Mouse (Mus musculus): Measurements from ENCODE around the gene Zdhhc14. TPM values are rescaled to one million over a fixed set of nuclear protein-coding genes. Genes with fewer than 3 reads are reported as not detected.
A peak's percentile ranks its signal among the peaks of the same experiment; 100 is the strongest.

The Zdhhc14 gene
- polyA plus RNA-seq (2017; shearing (Covaris generic)): under 1 TPM; 0.15 to 0.17 TPM

GRCm38 (mm10) chr17:5491801-5492745 is at the start of gene Zdhhc14:
Zdhhc14 (plus strand) TSS chr17:5492557.
- ATAC-seq: peak; percentile 74

- ATAC-seq: no peak
Measured at GRCm38 (mm10) chr17:5443260-5443659, 49.1 kb upstream of the Zdhhc14 start.

GRCm38 (mm10) chr17:5443751-5444150 is 48.6 kb upstream of the Zdhhc14 start:
- no peak for ATAC-seq

DNA sequence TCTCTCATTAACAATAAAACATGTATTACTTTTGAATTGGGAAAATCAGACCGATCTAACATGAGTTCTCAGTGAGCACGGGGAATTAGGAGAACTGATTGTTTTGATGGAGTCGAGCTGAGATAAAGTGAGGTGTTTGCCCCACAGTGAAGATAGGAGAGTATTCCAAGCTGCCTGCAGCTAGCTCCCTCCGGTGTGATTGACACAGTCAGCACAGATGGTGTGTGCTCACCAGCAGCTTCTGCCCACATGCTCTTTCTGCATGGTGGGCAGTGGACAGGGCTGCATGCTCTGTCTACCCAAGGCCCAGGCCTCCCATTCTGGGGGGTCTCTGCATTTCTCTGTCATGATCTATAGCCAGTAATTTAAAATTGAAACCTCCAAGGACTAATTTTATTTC is 38.7 kb upstream of the Zdhhc14 start:
- no peak for ATAC-seq

DNA sequence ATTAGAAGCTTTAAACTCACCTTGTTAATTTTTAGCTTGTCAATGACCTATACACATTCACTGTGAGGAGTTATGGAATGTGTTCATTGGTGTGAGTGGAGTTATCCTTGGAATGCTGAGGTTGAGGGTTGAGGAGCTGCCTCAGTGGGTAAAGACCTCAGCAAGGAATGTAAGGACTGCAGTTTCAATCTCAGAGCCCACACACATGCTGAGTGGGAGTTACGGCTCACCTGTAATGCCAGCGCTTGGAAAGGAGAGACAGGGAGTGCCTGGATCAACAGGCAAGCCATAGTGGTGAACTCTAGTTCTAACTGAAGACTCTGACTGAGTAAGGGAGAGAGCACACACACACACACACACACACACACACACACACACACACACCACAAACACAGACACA is 28.4 kb upstream of the Zdhhc14 start:
- no peak for ATAC-seq

DNA sequence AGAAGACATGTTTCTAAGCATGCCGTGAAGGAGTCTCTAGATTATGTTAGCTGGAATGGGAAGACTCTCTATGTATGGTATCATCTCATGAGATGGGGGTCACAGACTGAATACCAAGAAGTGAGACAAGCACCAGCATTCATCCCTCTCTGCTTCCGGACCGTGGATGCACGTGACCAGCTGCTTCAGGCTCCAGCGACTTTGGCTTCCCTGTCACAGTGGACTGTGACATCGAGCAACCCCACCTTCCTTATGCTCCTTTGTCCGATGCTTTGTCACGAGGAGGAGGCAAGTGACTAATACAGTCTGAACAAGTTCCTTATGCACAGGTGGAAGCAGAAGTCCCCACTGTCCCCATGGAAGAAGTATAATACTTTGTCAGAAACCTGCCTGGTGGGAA is 25.6 kb upstream of the Zdhhc14 start:
- ATAC-seq: no peak

DNA sequence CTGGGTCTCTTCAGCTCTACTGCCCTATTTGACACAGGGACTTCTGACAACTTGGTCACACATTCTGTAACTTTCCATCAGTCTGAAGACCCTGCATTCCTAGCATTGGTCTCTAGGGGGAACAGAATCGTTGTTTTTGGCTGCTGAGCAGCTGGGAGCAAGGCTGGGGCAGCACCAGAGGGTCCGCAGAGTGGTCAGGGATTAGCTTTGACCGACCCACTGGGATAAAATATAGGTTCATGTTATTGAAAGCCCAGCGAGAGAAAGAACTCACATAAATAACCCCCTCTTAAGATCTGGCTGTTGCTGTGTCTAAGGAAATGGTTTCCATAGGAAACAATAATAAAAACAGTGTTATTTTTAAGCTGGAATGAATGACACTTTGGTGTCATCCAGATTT is 25.2 kb upstream of the Zdhhc14 start:
- ATAC-seq: no peak

- ATAC-seq: no peak
Measured at GRCm38 (mm10) chr17:5472268-5472667, 20.1 kb upstream of the Zdhhc14 start.

GRCm38 (mm10) chr17:5475960-5476725 is 16.2 kb upstream of the Zdhhc14 start:
- ATAC-seq: no peak

DNA sequence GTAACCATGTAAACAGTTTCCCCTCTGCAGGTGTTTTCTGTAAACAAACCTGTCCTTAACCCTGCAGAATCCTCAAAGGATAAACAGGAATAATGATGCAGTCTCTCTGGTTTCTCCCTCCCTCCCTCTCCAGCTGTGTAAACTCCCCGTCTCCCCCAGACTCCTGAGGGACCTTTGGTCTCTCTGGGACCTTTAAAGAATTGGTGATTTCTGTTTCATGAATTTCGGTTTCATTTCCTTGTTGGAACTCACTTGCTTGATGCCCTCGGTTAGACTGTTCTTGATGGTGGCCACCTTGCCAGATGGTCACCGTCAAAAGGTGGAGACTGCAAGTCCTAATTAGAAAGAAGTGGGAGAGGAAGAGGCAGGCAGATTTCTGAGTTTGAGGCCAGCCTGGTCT is 8.9 kb upstream of the Zdhhc14 start:
- no peak for ATAC-seq

GRCm38 (mm10) chr17:5484663-5485062 is 7.7 kb upstream of the Zdhhc14 start:
- ATAC-seq: no peak

DNA sequence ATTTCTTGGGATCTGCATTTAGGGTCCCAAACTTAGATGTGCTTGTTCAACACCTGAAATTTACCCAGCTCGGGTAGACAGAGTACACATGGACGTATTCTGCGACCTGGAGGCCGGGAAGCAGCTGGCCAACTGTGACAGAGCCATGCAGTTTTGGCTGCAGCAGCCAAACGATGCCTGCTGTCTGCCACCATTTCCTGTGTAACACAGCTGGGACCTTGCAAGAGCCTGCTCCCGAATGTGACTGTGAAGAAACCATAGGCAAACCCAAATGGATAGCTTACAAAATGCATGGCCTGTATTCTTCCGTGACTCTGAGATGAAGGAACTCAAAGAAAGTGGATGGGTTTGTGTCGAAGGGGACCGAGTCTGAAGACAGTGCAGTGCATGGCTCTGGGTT is 4.2 kb upstream of the Zdhhc14 start:
- ATAC-seq: no peak

DNA sequence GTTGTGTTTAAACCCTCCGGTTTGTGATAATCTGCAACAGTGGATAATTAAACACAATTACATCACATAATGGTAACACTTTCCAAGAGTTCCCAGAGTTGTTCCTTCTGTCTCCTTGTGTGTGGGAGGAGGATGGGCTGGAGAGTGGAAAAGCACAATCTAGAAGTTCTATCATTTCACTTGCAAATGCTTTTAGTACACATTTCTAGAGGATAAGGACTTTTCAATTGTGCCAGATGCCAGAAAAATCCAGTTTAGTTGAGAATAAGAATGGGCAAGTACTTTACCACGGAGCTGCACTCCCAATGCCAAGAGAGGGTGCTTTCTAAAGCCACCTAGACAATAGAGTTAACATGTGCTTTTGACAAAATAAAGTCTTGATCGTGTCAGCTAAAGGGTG is 2.0 kb upstream of the Zdhhc14 start:
- no peak for ATAC-seq

- ATAC-seq: peak; percentile 85
Measured at GRCm38 (mm10) chr17:5491031-5491800, 1.1 kb upstream of the Zdhhc14 start.

GRCm38 (mm10) chr17:5492746-5493160 is 396 bp downstream of the Zdhhc14 start:
- peak; percentile 5 for ATAC-seq

DNA sequence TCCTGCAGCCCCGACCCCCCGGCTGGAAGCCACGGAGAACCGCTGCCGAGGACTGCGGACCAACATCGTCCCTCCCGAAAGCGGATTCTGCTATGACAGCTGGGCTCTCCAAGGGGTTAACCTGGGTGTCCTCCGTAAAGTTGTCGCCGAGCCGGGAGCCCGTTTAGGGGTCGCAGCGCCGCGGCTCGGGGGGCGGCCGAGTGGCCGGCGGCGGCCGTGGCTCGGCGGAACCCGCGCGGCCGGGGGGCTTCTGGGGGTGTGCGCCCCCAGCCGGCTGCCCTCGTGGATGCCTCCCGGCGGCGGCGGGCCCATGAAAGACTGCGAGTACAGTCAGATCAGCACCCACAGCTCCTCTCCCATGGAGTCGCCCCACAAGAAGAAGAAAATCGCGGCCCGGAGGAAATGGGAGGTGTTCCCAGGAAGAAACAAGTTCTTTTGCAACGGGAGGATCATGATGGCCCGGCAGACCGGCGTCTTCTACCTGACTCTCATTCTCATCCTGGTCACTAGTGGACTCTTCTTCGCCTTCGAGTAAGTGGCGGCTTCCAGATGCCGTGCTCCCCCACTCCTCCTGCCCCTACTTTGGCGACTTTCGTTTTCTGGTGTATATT is 909 bp downstream of the Zdhhc14 start:
- ATAC-seq: no peak

GRCm38 (mm10) chr17:5493809-5494208 is 1.5 kb downstream of the Zdhhc14 start:
- ATAC-seq: no peak

DNA sequence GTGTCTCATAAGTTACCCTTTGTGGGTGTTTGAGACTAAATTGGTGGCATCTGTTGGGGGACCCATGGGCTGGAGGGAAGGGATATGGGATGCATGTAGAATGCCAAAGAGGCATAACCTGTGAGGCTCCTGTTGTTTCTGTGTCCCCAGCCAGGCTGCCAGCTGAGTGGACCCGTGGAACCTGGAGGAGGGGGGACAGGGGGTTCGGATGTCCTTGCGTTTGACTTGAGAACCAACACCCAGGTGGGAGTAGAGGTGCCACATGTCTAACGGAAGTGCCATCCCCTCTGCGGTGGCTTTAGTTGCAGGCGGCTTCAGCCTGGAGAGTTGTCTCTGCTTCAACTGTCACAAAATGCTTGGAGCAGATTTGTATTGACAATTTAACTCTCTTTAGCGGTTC is 2.5 kb downstream of the Zdhhc14 start:
- ATAC-seq: no peak

GRCm38 (mm10) chr17:5497695-5498094 is 5.3 kb downstream of the Zdhhc14 start:
- no peak for ATAC-seq

DNA sequence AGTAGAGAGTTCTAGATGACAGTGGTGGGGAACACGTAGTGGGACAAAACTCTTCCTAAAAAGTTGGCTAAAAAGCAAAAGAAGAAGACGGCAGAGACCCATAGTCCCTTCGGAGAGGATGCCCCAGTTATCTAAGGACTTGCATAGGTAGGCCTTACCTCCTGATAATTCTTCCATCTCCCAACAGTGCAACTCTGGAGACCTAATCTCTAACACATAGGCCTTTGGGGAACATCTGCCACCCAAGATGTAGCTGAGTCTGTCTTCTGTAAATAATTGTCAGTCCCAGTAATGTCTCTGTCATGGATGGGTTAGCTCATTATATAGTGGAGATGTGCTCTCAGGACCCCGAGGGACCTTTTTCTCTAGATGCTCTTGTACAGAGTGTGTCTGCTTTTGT is 6.6 kb downstream of the Zdhhc14 start:
- no peak for ATAC-seq

GRCm38 (mm10) chr17:5503981-5504760 is 11.8 kb downstream of the Zdhhc14 start:
- no peak for ATAC-seq

GRCm38 (mm10) chr17:5504969-5505368 is 12.6 kb downstream of the Zdhhc14 start:
- no peak for ATAC-seq

Measured in activated CD4-positive, CD25-positive, alpha-beta regulatory T cell, adult 4 months (primary cell).